Mouse (Mus musculus) forebrain, postnatal 0 days (tissue): ENCODE data around the gene Fbxw7. TPM values are rescaled to one million over a fixed set of nuclear protein-coding genes. Genes with fewer than 3 reads are reported as not detected.

ENCODE experiments used
- ATAC-seq: fragments of 200-750 bp; cut with Nextera tagmentation; 2 replicates; pipeline ENCODE4 v1.8.0; 2017; ENCODE audit warnings: mild to moderate bottlenecking, moderate library complexity
- DNase-seq: peaks from one replicate; pipeline ENCODE4 v3.0.0-alpha.2; 2015
- H3K27ac ChIP-seq: fragments of 300-500 bp; sonication (generic); 2 replicates; pipeline ENCODE4 v1.5.1; 2014; ENCODE audit warnings: low read depth, mild to moderate bottlenecking, antibody characterized with exemption, low read length, moderate library complexity, mixed read lengths
- H3K27me3 ChIP-seq: fragments of 300-500 bp; sonication (generic); 2 replicates; pipeline ENCODE4 v1.6.1; 2014; ENCODE audit warnings: mild to moderate bottlenecking, low read length, mixed read lengths; ENCODE audit not compliant: insufficient read depth
- H3K36me3 ChIP-seq: fragments of 300-500 bp; sonication (generic); 2 replicates; pipeline ENCODE4 v1.6.1; 2014; ENCODE audit warnings: mild to moderate bottlenecking, moderate library complexity; ENCODE audit not compliant: insufficient read depth
- H3K4me1 ChIP-seq: fragments of 300-500 bp; sonication (generic); 2 replicates; pipeline ENCODE4 v1.6.1; 2014; ENCODE audit warnings: antibody characterized with exemption; ENCODE audit not compliant: insufficient read depth
- H3K4me2 ChIP-seq: fragments of 300-500 bp; sonication (generic); 2 replicates; pipeline ENCODE4 v1.6.1; 2014; ENCODE audit warnings: low read depth, mild to moderate bottlenecking, moderate library complexity
- H3K4me3 ChIP-seq: fragments of 300-500 bp; sonication (generic); 2 replicates; pipeline ENCODE4 v1.5.1; 2014; ENCODE audit warnings: low read depth, low read length, mixed read lengths
- H3K9ac ChIP-seq: fragments of 300-500 bp; sonication (generic); 2 replicates; pipeline ENCODE4 v1.6.1; 2014; ENCODE audit warnings: mild to moderate bottlenecking
- H3K9me3 ChIP-seq: fragments of 300-500 bp; sonication (generic); 2 replicates; pipeline ENCODE4 v1.6.1; 2016; ENCODE audit warnings: low read length
- CTCF ChIP-seq: sonication (generic); IDR thresholded peaks from 2 replicates; pipeline ENCODE4 v1.5.1; 2016; ENCODE audit warnings: antibody characterized with exemption, control low read depth, low read depth
- WGBS: fragments of 180-500 bp; shearing (Covaris S2); extraction: QIAGEN DNeasy Blood & Tissue Kit; methylation state at CpG from one replicate; pipeline ENCODE4 v1.1.7; 2014; 5-methylcytosine and 5-hydroxymethylcytosine counted together
- polyA plus RNA-seq: library from polyadenylated mRNA; unstranded; fragments of >200 nt; fragmentation: Nextera tagmentation; extraction: Ambion mirVana; gene quantifications from 2 replicates; pipeline ENCODE4 v1.2.1, GENCODE M21; 2015
- total RNA-seq: library from RNA; depleted of rRNA; stranded (reverse); fragments of >200 nt; gene quantifications from 2 replicates; pipeline ENCODE4 v1.2.3, GENCODE M21; 2014

Gene Fbxw7
- total and polyA plus RNA-seq, 2 experiments from 2014 or later = 43.6 to 69.5 TPM

- H3K27ac ChIP-seq = no peak overlapping the region
- no peak for ATAC-seq
- H3K4me3 ChIP-seq = no peak overlapping the region
- no peak for TF ChIP-seq CTCF
- H3K27me3 ChIP-seq = no peaks in the 10 kb centered on the region
- H3K4me1 ChIP-seq = no peaks in the 10 kb centered on the region
- H3K9ac ChIP-seq = no peak overlapping the region
- H3K36me3 ChIP-seq = peaks cover 18% of the 10 kb centered on the region
- no peak for DNase-seq
- 68% methylated on average over 5 of the region's 5 CpGs for WGBS
- H3K4me2 ChIP-seq = no peak overlapping the region
- H3K9me3 ChIP-seq = no peaks in the 10 kb centered on the region
Measured at GRCm38 (mm10) chr3:84965156-84965555, 150.1 kb downstream of the Fbxw7 start.

GRCm38 (mm10) chr3:84967364-84967763 lies 152.3 kb downstream of the Fbxw7 start:
- WGBS = 91% methylated on average over 4 of the region's 4 CpGs

GRCm38 (mm10) chr3:84971561-84971960 lies 156.5 kb downstream of the Fbxw7 start:
- TF ChIP-seq CTCF = no peak
- H3K4me2 ChIP-seq = no peak overlapping the region
- H3K9ac ChIP-seq = no peak overlapping the region
- DNase-seq (no peak), ATAC-seq (no peak)
- H3K36me3 ChIP-seq = peaks cover 46% of the 10 kb centered on the region
- no peak overlapping the region for H3K27ac ChIP-seq
- 88% methylated on average over 5 of the region's 5 CpGs for WGBS
- H3K9me3 ChIP-seq = no peaks in the 10 kb centered on the region
- no peak overlapping the region for H3K4me3 ChIP-seq
- no peaks in the 10 kb centered on the region for H3K4me1 ChIP-seq
- no peaks in the 10 kb centered on the region for H3K27me3 ChIP-seq

More at GRCm38 (mm10) chr3:84967364-84967763, 152.3 kb downstream of the Fbxw7 start:
- TF ChIP-seq CTCF = no peak
- H3K27me3 ChIP-seq = no peaks in the 10 kb centered on the region
- DNase-seq = no peak
- H3K9ac ChIP-seq = no peak overlapping the region
- H3K9me3 ChIP-seq = no peaks in the 10 kb centered on the region
- H3K4me2 ChIP-seq = no peak overlapping the region
- peaks cover 32% of the 10 kb centered on the region for H3K36me3 ChIP-seq
- H3K4me3 ChIP-seq = no peak overlapping the region
- H3K4me1 ChIP-seq = no peaks in the 10 kb centered on the region
- peak; percentile 27; the same call in 1 of the 2 replicates for ATAC-seq
- no peak overlapping the region for H3K27ac ChIP-seq

GRCm38 (mm10) chr3:84972881-84973280 lies 157.8 kb downstream of the Fbxw7 start:
- no peaks in the 10 kb centered on the region for H3K27me3 ChIP-seq
- no peaks in the 10 kb centered on the region for H3K9me3 ChIP-seq
- H3K4me2 ChIP-seq = no peak overlapping the region
- no peak for DNase-seq
- TF ChIP-seq CTCF = no peak
- peaks cover 53% of the 10 kb centered on the region for H3K36me3 ChIP-seq
- no peaks in the 10 kb centered on the region for H3K4me1 ChIP-seq
- no peak overlapping the region for H3K9ac ChIP-seq
- H3K4me3 ChIP-seq = no peak overlapping the region
- ATAC-seq = no peak
- WGBS = 99% methylated on average over 2 of the region's 2 CpGs
- no peak overlapping the region for H3K27ac ChIP-seq

GRCm38 (mm10) chr3:84974193-84974592 lies 159.1 kb downstream of the Fbxw7 start:
- Histone ChIP-seq H3K36me3 (peaks cover 52% of the 10 kb centered on the region; the same call in 1 of the 2 replicates), H3K4me2 (no peak overlapping the region), H3K27ac (no peak overlapping the region), H3K27me3 (no peaks in the 10 kb centered on the region), H3K9ac (no peak overlapping the region), H3K9me3 (no peaks in the 10 kb centered on the region), H3K4me3 (no peak overlapping the region), H3K4me1 (no peaks in the 10 kb centered on the region)
- WGBS = 96% methylated on average over 9 of the region's 9 CpGs
- TF ChIP-seq CTCF = no peak
- ATAC-seq = no peak
- DNase-seq = no peak

- ATAC-seq = no peak
- DNase-seq = no peak
Measured at GRCm38 (mm10) chr3:84978676-84979075, 163.6 kb downstream of the Fbxw7 start.

GRCm38 (mm10) chr3:84980158-84980557 lies 165.1 kb downstream of the Fbxw7 start:
- WGBS = 100% methylated on average over 2 of the region's 2 CpGs
- peak; percentile 29; the same call in 1 of the 2 replicates for ATAC-seq
- Histone ChIP-seq H3K27ac (no peak overlapping the region), H3K9me3 (no peaks in the 10 kb centered on the region), H3K27me3 (no peaks in the 10 kb centered on the region), H3K4me3 (no peak overlapping the region), H3K4me1 (no peaks in the 10 kb centered on the region), H3K9ac (no peak overlapping the region), H3K36me3 (peaks cover 29% of the 10 kb centered on the region), H3K4me2 (no peak overlapping the region)
- no peak for DNase-seq
- TF ChIP-seq CTCF = no peak

More at GRCm38 (mm10) chr3:84978676-84979075, 163.6 kb downstream of the Fbxw7 start:
- H3K27me3 ChIP-seq = no peaks in the 10 kb centered on the region
- no peak overlapping the region for H3K27ac ChIP-seq
- peaks cover 36% of the 10 kb centered on the region for H3K36me3 ChIP-seq
- WGBS = 78% methylated on average over 11 of the region's 11 CpGs
- H3K4me1 ChIP-seq = no peaks in the 10 kb centered on the region
- H3K9ac ChIP-seq = no peak overlapping the region
- no peaks in the 10 kb centered on the region for H3K9me3 ChIP-seq
- TF ChIP-seq CTCF = no peak
- H3K4me3 ChIP-seq = no peak overlapping the region
- H3K4me2 ChIP-seq = no peak overlapping the region
